Mouse (Mus musculus) heart, embryonic 13.5 days (tissue): ENCODE measurements around the gene Tgfbr3l. TPM values are rescaled to one million over a fixed set of nuclear protein-coding genes. Genes with fewer than 3 reads are reported as not detected.

Source experiments
- ATAC-seq: fragments of 200-750 bp; cut with Nextera tagmentation; 2 replicates; pipeline ENCODE4 v1.8.0; 2017; ENCODE audit warnings: moderate TSS enrichment; ENCODE audit not compliant: insufficient number of reproducible peaks, low FRiP score, low TSS enrichment; ENCODE audit errors: extremely low read depth
- H3K27ac ChIP-seq: fragments of 300-500 bp; sonication (generic); replicated peaks from 2 replicates; pipeline ENCODE4 v1.5.1; 2015; ENCODE audit warnings: moderate library complexity, mild to moderate bottlenecking, inconsistent platforms
- H3K27me3 ChIP-seq: fragments of 300-500 bp; sonication (generic); replicated peaks from 2 replicates; pipeline ENCODE4 v1.6.1; 2015; ENCODE audit warnings: mild to moderate bottlenecking, inconsistent platforms
- H3K36me3 ChIP-seq: fragments of 300-500 bp; sonication (generic); 2 replicates; pipeline ENCODE4 v1.6.1; 2015; ENCODE audit warnings: mild to moderate bottlenecking, inconsistent platforms
- H3K4me1 ChIP-seq: fragments of 300-500 bp; sonication (generic); 2 replicates; pipeline ENCODE4 v1.6.1; 2015; ENCODE audit warnings: inconsistent platforms
- H3K4me2 ChIP-seq: fragments of 300-500 bp; sonication (generic); 2 replicates; pipeline ENCODE4 v1.6.1; 2015; ENCODE audit warnings: inconsistent platforms, mild to moderate bottlenecking, moderate library complexity
- H3K4me3 ChIP-seq: fragments of 300-500 bp; sonication (generic); 2 replicates; pipeline ENCODE4 v1.5.1; 2015; ENCODE audit warnings: moderate library complexity, mild to moderate bottlenecking, inconsistent platforms
- H3K9ac ChIP-seq: fragments of 300-500 bp; sonication (generic); 2 replicates; pipeline ENCODE4 v1.6.1; 2015; ENCODE audit warnings: inconsistent platforms, mild to moderate bottlenecking, moderate library complexity
- H3K9me3 ChIP-seq: fragments of 300-500 bp; sonication (generic); 2 replicates; pipeline ENCODE4 v1.6.1; 2016; ENCODE audit warnings: inconsistent platforms
- WGBS: fragments of 180-500 bp; shearing (Covaris S2); methylation state at CpG from one replicate; pipeline ENCODE4 v1.1.7; 2015; ENCODE audit warnings: mixed read lengths; 5-methylcytosine and 5-hydroxymethylcytosine counted together
- polyA plus RNA-seq: library from polyadenylated mRNA; unstranded; fragments of >200 nt; fragmentation: Nextera tagmentation; extraction: Ambion mirVana; gene quantifications from 2 replicates; pipeline ENCODE4 v1.2.1, GENCODE M21; 2015

The Tgfbr3l gene
- 2.2 and 2.5 TPM in 2 replicates for polyA plus RNA-seq

DNA sequence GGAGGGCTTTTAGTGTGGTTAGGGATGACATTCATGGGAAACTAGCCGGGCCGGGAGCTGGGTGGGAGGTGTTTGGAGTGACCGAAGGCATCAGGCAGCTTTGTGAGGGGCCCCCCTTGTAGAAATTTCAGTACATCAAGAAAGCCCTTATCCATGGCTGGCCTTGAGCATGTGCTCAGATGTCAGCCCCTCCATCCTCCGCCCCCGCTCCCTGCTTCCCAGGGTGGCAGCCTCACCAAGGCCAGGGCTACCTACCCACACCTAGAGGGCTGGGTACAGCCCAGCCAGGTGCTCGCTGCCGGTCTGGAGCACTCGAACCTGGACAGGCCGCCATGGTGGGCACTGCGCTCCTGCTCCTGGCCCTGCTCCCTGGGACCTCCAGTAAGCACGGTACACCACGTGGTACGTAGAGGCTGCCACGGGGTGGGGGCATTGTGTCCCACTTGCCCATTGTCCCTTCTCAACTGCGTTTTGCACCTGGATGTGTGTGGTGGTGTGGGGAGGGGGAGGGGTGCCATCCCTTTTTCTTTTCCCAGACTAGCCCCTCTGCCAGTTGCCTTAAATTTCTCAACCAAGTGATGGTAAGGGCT lies at the start of gene Tgfbr3l:
TSS of gene Tgfbr3l (plus strand) at position 264 of the 590 bp plus-strand sequence.
- Histone ChIP-seq H3K4me2 (peak within 1 kb of the TSS; percentile 64), H3K27me3 (no peaks in the 10 kb centered on the region), H3K9me3 (no peaks in the 10 kb centered on the region), H3K27ac (peak within 1 kb of the TSS; percentile 51), H3K9ac (peak within 1 kb of the TSS; percentile 72), H3K4me3 (peak within 1 kb of the TSS; percentile 32), H3K36me3 (peaks cover 64% of the 10 kb centered on the region), H3K4me1 (peaks cover 32% of the 10 kb centered on the region)
- 68% methylated on average over 15 of the region's 15 CpGs for WGBS
- ATAC-seq, result no peak

DNA sequence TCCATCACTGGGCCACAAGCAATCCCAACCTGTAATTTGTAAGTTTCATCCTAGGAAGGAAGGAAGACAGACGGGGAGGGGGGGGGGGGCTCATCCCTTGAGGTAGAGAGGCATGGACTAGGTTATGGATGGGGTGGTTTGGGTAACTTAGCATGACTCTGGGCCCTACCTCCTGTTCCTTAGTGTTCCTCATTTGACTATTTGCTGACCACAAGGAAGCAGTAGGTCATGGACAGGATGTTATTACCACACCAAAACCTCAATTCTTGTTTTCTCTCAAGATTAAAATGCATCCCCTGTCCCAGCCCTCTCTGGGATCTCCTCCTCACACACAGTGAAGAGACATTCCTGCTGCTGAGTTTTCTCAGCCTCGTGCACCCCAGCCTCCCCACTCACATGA lies 46.7 kb upstream of the Tgfbr3l start:
- H3K27me3 ChIP-seq, result peaks cover 39% of the 10 kb centered on the region
- no peak overlapping the region for H3K4me2 ChIP-seq
- peaks cover 11% of the 10 kb centered on the region for H3K4me1 ChIP-seq
- H3K9ac ChIP-seq, result no peak overlapping the region
- H3K36me3 ChIP-seq, result peaks cover 11% of the 10 kb centered on the region
- WGBS, result 42% methylated on average over 2 of the region's 2 CpGs
- H3K9me3 ChIP-seq, result no peaks in the 10 kb centered on the region
- no peak for ATAC-seq
- no peak overlapping the region for H3K27ac ChIP-seq
- no peak overlapping the region for H3K4me3 ChIP-seq

DNA sequence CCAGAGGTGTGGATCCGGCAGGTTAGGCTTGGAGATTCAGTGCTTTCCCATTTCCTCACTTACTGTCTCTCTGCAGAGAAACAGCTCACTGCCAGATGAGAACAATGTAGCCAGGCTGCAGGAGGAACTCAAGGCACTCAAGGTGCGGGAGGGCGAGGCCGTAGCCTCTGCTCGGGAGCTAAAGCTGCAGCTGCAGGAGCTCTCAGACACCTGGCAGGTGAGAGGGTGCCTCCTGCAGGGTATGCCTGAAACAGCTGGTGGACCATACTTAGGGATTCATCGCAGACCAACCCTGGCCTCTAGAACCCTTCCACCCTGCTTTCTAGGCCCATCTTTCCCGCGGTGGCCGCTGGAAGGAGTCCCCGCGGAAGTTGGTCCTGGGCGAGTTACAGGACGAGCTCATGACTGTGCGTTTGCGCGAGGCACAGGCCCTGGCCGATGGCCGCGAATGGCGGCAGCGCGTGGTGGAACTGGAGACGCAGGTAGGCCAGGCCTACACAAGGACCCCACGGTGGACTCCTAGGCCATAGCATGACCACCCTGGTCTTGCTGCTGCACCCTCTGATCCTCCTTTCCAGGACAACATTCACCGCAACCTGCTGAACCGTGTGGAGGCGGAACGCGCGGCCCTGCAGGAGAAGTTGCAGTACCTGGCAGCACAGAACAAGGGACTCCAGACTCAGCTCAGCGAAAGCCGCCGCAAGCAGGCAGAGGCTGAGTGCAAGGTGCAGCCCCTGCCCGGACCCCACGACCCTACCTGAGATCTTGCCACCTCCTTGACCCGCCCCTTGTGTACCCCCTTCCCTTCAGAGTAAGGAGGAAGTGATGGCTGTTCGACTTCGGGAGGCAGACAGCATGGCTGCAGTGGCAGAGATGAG lies 42.5 kb upstream of the Tgfbr3l start:
- H3K9me3 ChIP-seq, result no peaks in the 10 kb centered on the region
- 21% methylated on average over 38 of the region's 38 CpGs for WGBS
- H3K4me1 ChIP-seq, result peaks cover 18% of the 10 kb centered on the region
- H3K27me3 ChIP-seq, result peaks cover 68% of the 10 kb centered on the region
- peak overlapping the region; percentile 65 for H3K4me2 ChIP-seq
- H3K9ac ChIP-seq, result peak overlapping the region; percentile 68
- H3K4me3 ChIP-seq, result peak overlapping the region; percentile 38
- H3K36me3 ChIP-seq, result peaks cover 9% of the 10 kb centered on the region
- H3K27ac ChIP-seq, result no peak overlapping the region
- no peak for ATAC-seq

DNA sequence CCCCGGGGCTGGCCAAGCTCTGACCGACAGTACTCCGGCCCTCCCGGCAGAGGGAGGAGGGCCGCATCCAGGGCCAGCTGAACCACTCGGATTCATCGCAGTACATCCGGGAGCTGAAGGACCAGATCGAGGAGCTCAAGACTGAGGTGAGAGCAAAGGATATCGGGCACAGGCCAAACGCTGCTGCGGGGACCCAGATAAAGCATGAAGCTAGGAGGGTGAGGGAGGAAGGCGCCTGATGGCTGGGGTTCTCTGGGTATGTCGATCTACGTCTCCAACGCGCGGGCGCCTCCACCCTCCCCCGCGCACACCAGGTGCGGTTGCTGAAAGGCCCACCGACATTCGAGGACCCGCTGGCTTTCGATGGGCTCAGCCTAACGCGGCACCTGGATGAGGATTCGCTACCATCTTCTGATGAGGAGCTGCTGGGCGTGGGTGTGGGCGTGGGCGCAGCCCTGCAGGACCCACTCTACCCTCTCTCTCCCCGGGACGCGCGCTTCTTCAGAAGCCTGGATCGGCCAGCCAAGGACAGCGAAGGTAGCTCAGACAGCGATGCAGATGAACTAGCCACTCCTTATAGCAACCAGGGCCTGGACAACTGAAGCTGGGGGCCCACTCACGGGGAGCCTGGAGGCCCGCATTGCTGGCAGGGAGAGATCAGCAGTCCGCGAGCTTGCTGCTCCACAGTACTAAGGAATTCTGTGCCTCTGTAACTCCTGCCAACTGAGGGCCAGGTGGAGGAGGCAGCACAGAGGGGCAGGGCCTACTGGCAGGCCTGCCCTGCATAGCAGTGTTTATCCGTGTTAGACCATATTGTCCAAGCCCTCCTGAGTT lies 41.6 kb upstream of the Tgfbr3l start:
- peaks cover 18% of the 10 kb centered on the region for H3K4me1 ChIP-seq
- 9% methylated on average over 44 of the region's 44 CpGs for WGBS
- H3K4me2 ChIP-seq, result peak overlapping the region; percentile 65
- H3K9ac ChIP-seq, result peak overlapping the region; percentile 68
- no peaks in the 10 kb centered on the region for H3K9me3 ChIP-seq
- no peak overlapping the region for H3K27ac ChIP-seq
- no peak for ATAC-seq
- H3K36me3 ChIP-seq, result peaks cover 9% of the 10 kb centered on the region
- H3K27me3 ChIP-seq, result peaks cover 77% of the 10 kb centered on the region
- H3K4me3 ChIP-seq, result peak overlapping the region; percentile 38

- Histone ChIP-seq H3K4me2 (peak overlapping the region; percentile 65), H3K27me3 (peaks cover 81% of the 10 kb centered on the region)
- WGBS, result 47% methylated on average over 2 of the region's 2 CpGs
Measured at GRCm38 (mm10) chr8:4207016-4207350, 41.0 kb upstream of the Tgfbr3l start.

GRCm38 (mm10) chr8:4211097-4211496 lies 36.9 kb upstream of the Tgfbr3l start:
- Histone ChIP-seq H3K27me3 (peaks cover 80% of the 10 kb centered on the region), H3K27ac (no peak overlapping the region), H3K4me3 (no peak overlapping the region), H3K4me1 (peaks cover 34% of the 10 kb centered on the region), H3K36me3 (peaks cover 3% of the 10 kb centered on the region; the same call in 1 of the 2 replicates), H3K9ac (no peak overlapping the region), H3K4me2 (no peak overlapping the region), H3K9me3 (no peaks in the 10 kb centered on the region)
- 73% methylated on average over 6 of the region's 6 CpGs for WGBS
- ATAC-seq, result no peak

More at GRCm38 (mm10) chr8:4207016-4207350, 41.0 kb upstream of the Tgfbr3l start:
- H3K27ac ChIP-seq, result no peak overlapping the region
- H3K9ac ChIP-seq, result peak overlapping the region; percentile 68
- H3K36me3 ChIP-seq, result peaks cover 9% of the 10 kb centered on the region
- H3K9me3 ChIP-seq, result no peaks in the 10 kb centered on the region
- no peak overlapping the region for H3K4me3 ChIP-seq
- no peak for ATAC-seq
- H3K4me1 ChIP-seq, result peaks cover 18% of the 10 kb centered on the region

- Histone ChIP-seq H3K4me2 (peak overlapping the region; percentile 82), H3K27ac (no peak overlapping the region), H3K4me1 (peaks cover 37% of the 10 kb centered on the region), H3K27me3 (peaks cover 80% of the 10 kb centered on the region), H3K36me3 (peaks cover 3% of the 10 kb centered on the region; the same call in 1 of the 2 replicates), H3K9me3 (no peaks in the 10 kb centered on the region), H3K4me3 (peak overlapping the region; percentile 51), H3K9ac (peak overlapping the region; percentile 71)
- ATAC-seq, result peak; percentile 48
- under 1% methylated on average over 25 of the region's 25 CpGs for WGBS
Measured at GRCm38 (mm10) chr8:4212809-4213209, 35.2 kb upstream of the Tgfbr3l start.

DNA sequence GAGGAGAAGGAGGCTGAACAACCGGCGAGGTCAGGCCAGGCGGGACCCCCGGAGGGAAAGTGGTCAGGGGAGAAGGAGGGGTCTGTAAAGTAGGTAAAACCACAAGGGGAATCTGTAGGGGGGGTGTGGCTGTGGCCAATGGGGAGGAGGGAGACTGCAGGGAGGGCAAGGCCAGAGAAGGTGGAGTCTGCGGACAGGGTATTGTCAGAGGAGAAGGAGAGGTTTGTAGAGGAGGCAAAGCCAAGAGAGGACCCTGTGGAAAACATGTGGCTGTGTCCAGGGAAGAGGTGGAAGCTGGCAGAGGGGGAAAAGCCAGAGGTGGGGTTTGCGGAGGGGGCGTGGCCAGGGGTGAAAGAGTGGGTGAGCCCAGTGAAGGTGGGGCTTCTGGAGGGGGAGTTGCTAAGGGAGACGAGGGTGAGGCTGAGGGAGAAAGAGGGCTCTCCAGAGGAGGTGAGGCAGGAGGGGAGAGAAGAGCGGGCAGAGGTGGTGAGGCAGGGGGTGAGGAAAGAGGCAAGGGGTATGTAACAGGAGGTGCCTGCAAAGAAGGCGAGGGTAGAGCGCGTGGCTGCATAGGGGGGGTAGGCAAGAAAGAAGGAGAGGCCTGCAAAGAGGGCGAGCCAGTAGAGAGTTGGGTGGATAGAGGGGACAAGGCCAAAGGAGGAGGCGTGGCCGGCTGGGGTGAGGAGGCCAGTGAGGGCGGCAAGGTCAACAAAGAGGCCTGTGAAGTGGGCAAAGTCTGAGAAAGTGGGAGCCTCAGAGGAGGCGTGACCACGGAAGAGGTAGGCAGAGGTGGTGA lies 34.6 kb upstream of the Tgfbr3l start:
- Histone ChIP-seq H3K36me3 (peaks cover 3% of the 10 kb centered on the region; the same call in 1 of the 2 replicates), H3K9me3 (no peaks in the 10 kb centered on the region), H3K27me3 (peaks cover 80% of the 10 kb centered on the region), H3K9ac (peak overlapping the region; percentile 71), H3K4me3 (peak overlapping the region; percentile 51), H3K4me2 (peak overlapping the region; percentile 82), H3K27ac (no peak overlapping the region), H3K4me1 (peaks cover 37% of the 10 kb centered on the region)
- 3% methylated on average over 18 of the region's 18 CpGs for WGBS
- ATAC-seq, result peak; percentile 17; the same call in 1 of the 2 replicates

DNA sequence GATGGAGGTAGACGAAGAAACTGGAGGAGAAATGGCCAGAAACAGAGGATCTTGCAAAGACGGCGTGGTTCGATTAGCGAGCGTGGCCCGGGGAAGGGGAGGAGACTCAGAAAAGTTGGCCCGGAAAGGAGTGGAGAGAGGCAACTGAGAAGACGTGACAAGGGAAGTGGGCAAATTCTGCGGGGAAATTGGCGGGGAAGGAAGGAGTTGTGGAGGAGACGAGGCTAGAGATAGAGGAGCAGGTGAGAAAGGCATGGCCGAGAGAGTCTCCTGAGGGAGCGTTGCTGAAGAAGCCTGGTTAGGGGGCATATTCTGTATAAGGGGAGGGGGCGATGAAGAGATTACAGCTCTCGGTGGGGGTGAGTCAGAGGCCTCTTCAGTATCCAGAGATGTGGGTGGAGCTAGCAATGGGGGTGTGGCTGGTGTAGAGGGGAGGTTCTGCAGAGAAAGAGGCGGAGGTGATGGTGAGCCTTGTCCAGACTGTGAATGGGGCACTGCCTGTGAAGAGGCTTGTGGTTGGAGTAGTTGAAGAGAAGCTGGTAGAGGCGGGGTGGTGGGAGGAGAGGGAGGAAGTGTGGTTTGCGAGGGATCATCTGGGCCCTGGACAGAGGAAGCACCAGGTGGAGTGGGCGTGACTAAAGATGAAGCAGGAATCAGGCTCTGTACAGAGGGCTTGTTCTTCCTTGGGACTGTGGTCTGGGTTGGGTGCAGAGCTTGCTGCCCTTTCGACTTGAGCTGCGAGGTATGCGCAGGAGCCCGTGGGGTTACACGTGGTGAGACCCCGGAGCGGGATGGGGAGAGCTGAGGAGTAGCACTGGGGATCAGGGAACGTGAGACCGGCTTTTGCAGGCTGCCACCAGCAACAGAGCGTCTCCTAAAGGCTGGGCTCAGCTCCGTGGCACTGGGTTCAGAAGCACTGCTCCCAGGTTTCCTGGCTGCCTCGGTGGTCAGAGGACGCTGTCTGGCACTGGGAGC lies 33.7 kb upstream of the Tgfbr3l start:
- Histone ChIP-seq H3K4me2 (peak overlapping the region; percentile 82), H3K9ac (peak overlapping the region; percentile 71), H3K27me3 (peaks cover 86% of the 10 kb centered on the region), H3K9me3 (no peaks in the 10 kb centered on the region), H3K27ac (no peak overlapping the region), H3K4me3 (peak overlapping the region; percentile 51), H3K36me3 (peaks cover 3% of the 10 kb centered on the region; the same call in 1 of the 2 replicates), H3K4me1 (peaks cover 37% of the 10 kb centered on the region)
- 5% methylated on average over 33 of the region's 33 CpGs for WGBS
- peak; percentile 62 for ATAC-seq
